Mouse (Mus musculus) left cerebral cortex, adult 9 months (tissue): Measurements from ENCODE around the gene Tnni3.
A peak's percentile ranks its signal among the peaks of the same experiment; 100 is the strongest.

Source experiments
- DNase-seq, 2 experiments: peaks; one replicate each; pipeline ENCODE4 v3.0.0; 2022; ENCODE audit warnings: low spot score in 2 of 2

Gene Tnni3

GRCm38 (mm10) chr7:4499034-4499433 lies 25.0 kb downstream of the Tnni3 start:
- DNase-seq, result no peak

DNA sequence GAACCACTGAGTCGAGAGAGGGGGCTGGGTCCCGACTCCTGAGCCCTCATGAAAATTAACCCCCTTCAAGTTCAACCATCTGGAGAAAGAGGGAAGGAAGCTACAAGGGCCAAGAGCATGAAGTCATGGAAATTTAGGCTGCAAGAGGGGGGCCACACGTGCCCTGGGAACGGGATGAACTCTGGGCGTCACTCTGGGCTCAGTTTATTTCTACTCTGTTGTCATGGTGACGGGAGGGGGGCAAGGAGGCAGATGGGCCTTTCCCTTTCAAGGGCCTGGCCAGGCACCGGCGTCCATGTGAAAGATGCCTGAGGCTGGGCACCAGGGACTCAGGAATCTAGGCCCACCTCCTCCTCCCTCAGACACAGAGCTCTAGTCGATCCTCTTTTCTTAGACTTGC lies 25.8 kb downstream of the Tnni3 start:
- no peak for DNase-seq

DNA sequence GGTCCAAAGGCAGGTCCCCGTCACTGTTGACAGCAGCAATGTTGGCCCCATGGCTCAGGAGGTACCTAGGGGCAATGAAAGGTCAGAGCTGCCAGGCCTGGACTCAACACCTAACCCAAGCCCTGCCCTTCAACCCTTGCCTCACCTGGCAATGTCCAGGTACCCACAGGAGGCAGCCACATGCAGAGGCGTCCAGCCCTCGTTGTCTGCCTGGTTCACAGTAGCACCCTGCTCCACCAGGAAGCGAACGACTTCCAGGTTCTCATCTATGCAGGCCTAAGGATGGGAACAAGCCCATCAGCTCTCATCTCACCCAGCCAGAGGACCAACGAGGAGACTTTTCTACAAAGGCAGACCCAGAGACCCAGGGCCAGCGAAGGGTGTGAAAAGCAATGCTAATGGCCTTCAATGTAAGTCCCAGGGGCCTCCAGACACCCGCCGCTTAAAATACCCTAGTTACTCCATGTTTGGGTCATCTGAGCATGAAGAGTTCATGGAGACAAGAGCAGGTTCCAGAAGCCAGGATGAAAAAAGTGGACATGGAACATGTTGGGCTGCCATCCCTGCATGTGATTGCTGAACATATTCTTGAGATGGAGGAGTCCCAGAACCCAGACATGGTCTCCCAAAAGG lies 26.6 kb downstream of the Tnni3 start:
- no peak for DNase-seq

- no peak for DNase-seq
Measured at GRCm38 (mm10) chr7:4496468-4496867, 27.6 kb downstream of the Tnni3 start.

- no peak for DNase-seq
Measured at GRCm38 (mm10) chr7:4493991-4494390, 30.0 kb downstream of the Tnni3 start.

DNA sequence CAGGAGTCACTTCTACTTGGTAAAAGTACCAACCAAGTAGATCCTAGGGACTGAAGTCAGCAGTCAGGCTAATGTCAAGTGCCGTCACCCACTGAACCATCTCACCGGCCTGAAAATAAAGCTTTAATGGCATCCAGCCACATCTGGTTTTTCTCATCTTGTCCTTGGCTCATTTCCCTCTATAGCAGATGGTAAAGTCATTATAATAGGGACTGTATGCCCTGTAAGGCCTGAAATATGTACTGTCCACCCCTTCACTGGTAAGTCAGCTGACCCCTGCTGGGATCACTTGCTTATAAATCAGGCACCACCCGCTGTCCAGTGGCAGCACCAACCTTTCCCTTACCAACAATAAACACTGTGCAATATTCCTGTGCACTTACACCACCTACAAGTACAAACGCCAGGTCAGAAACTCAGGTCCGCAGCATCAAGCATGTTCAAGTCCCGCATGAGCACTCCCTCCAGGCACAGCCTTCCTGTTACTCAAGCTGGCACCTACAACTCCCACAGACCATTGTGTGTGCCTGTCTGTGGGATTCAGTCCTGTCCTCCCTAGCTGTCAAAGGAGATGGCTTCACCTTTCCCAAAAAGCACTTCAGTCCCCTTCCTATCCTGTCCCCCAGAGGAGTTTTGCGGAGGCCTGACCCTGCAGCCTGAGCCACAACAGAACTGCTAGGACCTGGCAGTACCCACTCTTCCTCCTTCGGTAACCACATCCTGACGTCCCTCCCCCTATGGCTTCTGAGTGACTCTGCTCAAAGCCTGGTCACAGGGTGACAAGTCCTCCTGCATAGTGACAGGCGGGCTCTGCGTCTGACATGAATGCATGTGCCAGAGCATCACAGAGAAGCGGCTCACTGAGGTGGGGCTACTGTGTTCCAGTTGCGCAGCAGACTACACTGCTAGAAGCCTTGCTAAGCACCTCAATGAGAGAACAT lies 31.5 kb downstream of the Tnni3 start:
- no peak for DNase-seq

- DNase-seq, result no peak
Measured at GRCm38 (mm10) chr7:4491308-4491707, 32.7 kb downstream of the Tnni3 start.

GRCm38 (mm10) chr7:4482281-4482680 lies 41.7 kb downstream of the Tnni3 start:
- DNase-seq, result no peak

DNA sequence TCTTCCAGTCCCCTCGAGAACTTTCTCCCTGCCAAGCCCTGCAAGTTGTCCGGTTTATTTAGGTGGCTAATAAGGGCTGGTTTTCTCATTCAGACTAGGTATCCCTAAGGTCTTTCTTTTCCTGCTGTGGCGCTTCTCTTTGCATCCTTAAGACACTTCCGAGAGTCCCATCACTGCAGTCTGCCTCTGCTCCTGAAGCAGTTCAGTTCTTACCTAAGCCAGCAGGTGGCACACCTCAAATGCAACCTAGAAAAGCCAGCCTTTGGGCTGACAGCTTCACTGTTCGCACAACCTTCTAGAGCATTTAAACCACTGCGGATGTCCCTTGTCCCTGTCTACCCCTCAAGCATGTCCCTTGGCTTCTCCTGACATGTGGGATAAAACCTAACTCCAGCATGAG lies 44.4 kb downstream of the Tnni3 start:
- DNase-seq, result peak in 1 of 2 experiments; percentile 55

DNA sequence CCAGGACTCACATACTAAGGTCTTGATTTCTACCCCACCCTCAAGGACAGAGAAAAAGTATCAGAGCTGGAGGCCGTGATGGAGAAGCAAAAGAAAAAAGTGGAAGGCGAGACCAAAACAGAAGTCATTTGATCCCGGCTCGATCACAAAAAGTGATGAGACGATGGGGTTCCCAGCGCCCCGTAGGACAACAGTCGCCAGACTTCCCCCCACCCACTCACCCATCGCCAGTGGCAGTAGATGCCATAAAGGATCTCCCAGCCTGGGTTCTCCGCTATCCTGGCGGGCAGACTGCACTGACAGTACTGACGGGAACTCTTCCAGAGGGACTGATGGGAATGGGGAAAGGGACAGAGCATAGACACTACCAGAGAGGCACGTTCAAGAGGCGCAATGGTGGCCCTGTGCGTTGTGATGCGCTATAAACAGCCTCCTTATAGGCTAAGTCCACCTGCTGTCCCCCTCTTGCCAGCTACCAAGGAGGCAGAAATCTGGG lies 45.2 kb downstream of the Tnni3 start:
- no peak for DNase-seq

GRCm38 (mm10) chr7:4478021-4478795 lies 45.8 kb downstream of the Tnni3 start:
- peak in 1 of 2 experiments; percentile 63 for DNase-seq

DNA sequence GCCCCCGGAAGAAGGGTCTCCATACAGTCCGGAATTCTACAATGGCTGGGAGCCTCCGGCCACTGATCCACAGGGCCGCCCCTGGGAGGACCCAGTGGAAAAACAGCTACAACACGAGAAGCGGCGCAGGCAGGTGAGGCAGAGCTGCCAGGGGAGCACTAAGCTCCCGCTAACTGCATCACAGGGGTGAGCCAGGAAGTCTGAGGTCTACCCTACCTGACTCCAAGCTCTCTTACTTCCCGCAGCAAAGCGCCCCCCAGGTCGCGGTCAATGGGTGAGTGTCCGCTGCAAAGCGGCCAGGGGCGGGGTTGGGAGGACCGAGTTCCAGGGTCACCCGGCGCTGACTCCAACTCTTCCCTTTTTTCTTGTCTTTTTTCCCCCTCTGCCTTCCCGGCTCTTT lies 50.1 kb downstream of the Tnni3 start:
- DNase-seq, result no peak

- DNase-seq, result peak; percentile 40 to 87
Measured at GRCm38 (mm10) chr7:4471179-4471555, 52.9 kb downstream of the Tnni3 start.

DNA sequence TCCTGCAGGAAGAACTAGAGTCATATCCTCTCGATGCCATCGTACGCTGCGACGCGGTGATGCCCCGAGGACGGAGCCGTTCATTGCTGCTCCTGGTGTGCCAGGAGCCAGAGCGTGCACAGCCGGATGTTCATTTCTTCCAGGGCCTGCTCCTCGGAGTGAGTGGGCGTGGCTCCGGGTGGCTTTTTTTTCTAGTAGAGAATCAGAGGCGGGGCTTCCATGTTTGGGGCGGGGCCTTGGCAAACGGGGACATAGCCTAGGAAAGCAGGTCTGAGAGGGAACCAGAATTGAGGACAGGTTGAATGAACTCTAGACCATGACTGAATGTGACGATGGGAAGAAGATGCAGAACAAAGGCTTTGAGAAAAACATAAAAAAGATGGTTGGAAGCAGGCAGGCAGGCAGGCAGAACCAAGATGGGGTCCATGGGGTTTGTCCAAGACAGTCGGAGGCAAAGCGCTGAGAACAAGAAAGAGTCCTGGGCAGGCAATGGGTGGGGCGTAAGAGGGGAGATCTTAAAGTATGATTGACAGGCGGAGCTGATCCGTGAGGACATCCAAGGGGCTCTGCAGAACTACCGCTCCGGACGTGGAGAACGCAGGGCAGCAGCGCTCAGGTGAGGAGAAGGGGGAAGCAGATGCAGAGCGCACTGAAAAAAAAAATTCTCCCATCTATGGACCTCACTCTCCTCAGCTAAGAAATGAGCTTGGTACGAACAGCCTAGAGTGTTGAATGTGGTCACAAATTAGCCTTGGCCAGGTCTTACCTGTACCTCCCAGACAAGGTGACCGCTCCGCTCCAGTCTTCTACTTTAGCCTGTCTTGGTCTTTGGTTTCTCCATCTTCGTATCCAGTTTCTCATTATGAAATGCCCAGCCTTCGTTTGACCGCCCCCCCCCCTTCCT lies 53.5 kb downstream of the Tnni3 start:
- DNase-seq, result peak in 1 of 2 experiments; percentile 68
